Comparison of ENCODE assay signal across 19 mouse cellular contexts in genomic region chr6:38357603-38358252, GRCm38 (mm10). TPM values are rescaled to one million over a fixed set of nuclear protein-coding genes. Genes with fewer than 3 reads are reported as not detected.
DNase-seq lines count a peak whose midpoint lies in the region; ATAC-seq lines count a peak whose summit lies in the region.
"Had no signal": no experiment of that assay in that cellular context is flagged by ENCODE, and none has a peak within 500 bp of the region (broad histone marks: within the 10 kb centered on the region; RNA-seq: fewer than 3 reads in every experiment).

No protein-coding gene starts in this region.

- H3K4me1 ChIP-seq in liver, embryonic 13.5 days (replicated peaks) = peaks cover 65% of the 10 kb centered on the region

- peak; percentile 33 for DNase-seq in CD4-positive, CD25-positive, alpha-beta regulatory T cell, adult 2 months (ENCODE audit: low read depth, low spot score)
- no peak for DNase-seq in liver, embryonic 13.5 days
- no peak for DNase-seq in liver
- peak; percentile 41 for DNase-seq in R1 (ENCODE audit: low read depth, low spot score)
- DNase-seq in cerebellum, postnatal 14 days = no peak
- DNase-seq in adrenal gland, postnatal 10 days = no peak
- DNase-seq: adrenal gland, postnatal 14 days; B cell, adult 2 months; cerebellum, adult 18-20 months; cerebellum, adult 9-11 months; forebrain, postnatal 0 days; gastrocnemius, postnatal 14 days; heart, postnatal 14 days had no signal

- no peaks in the 10 kb centered on the region for H3K36me3 ChIP-seq in liver, embryonic 13.5 days
- H3K36me3 ChIP-seq: embryonic facial prominence, embryonic 10.5 days; hindbrain, embryonic 13.5 days had no signal

- peak overlapping the region; percentile 77; the same call in 1 of the 2 replicates for H3K27ac ChIP-seq in liver, embryonic 13.5 days
- H3K27ac ChIP-seq: embryonic facial prominence, embryonic 10.5 days; forebrain, embryonic 13.5 days; hindbrain, embryonic 13.5 days; hindbrain, postnatal 0 days had no signal

- 52% methylated on average over 5 of the region's 5 CpGs for WGBS in liver, embryonic 13.5 days (ENCODE audit: insufficient replicate concordance)

- no peak overlapping the region for H3K4me3 ChIP-seq in liver, embryonic 13.5 days (replicated peaks)
- H3K4me3 ChIP-seq: embryonic facial prominence, embryonic 10.5 days; forebrain, embryonic 13.5 days; hindbrain, embryonic 13.5 days had no signal

- no peak overlapping the region for H3K9ac ChIP-seq in liver, embryonic 13.5 days
- H3K9ac ChIP-seq: forebrain, embryonic 13.5 days; forebrain, postnatal 0 days; hindbrain, embryonic 13.5 days had no signal

- no peaks in the 10 kb centered on the region for H3K9me3 ChIP-seq in liver, embryonic 13.5 days (replicated peaks)
- H3K9me3 ChIP-seq: embryonic facial prominence, embryonic 10.5 days; forebrain, embryonic 13.5 days; hindbrain, embryonic 13.5 days had no signal

- H3K4me2 ChIP-seq in liver, embryonic 13.5 days = no peak overlapping the region
- H3K4me2 ChIP-seq: forebrain, embryonic 13.5 days; hindbrain, embryonic 13.5 days had no signal

- no peaks in the 10 kb centered on the region for H3K27me3 ChIP-seq in liver, embryonic 13.5 days
- H3K27me3 ChIP-seq: Patski had no signal

- no peak for ATAC-seq in CD4-positive, CD25-positive, alpha-beta regulatory T cell, adult 4 months
- ATAC-seq in liver, embryonic 13.5 days (ENCODE audit: low read depth) = no peak
- ATAC-seq: forebrain, embryonic 13.5 days; forebrain, postnatal 0 days; hindbrain, postnatal 0 days; Patski had no signal

RNA-seq across cellular contexts. Expression of gene Zc3hav1, which starts 3.3 kb away (rescaled TPM):
- polyA plus RNA-seq in CD4-positive, CD25-positive, alpha-beta regulatory T cell, adult 4 months (2017; shearing (Covaris generic)) = 100 to 1,000 TPM; 189 to 215 TPM
- polyA plus RNA-seq in liver, embryonic 13.5 days (2015; fragmentation: Nextera tagmentation; extraction: Ambion mirVana) = 24.6 and 25.8 TPM in 2 replicates
- 10 to 100 TPM; 36.1 to 42.0 TPM for total RNA-seq in adrenal gland, postnatal 10 days (2021)

RNA-seq across cellular contexts. Expression of gene Ttc26, which starts 23.5 kb away (rescaled TPM):
- polyA plus RNA-seq in CD4-positive, CD25-positive, alpha-beta regulatory T cell, adult 4 months (2017; shearing (Covaris generic)) = not detected
- polyA plus RNA-seq in liver, embryonic 13.5 days (2015; fragmentation: Nextera tagmentation; extraction: Ambion mirVana) = 0.70 and 0.74 TPM in 2 replicates
- total RNA-seq in adrenal gland, postnatal 10 days (2021) = 1 to 10 TPM; 2.9 to 3.2 TPM

RNA-seq across cellular contexts. Expression of gene Zc3hav1l, which starts 58.7 kb away (rescaled TPM):
- polyA plus RNA-seq in CD4-positive, CD25-positive, alpha-beta regulatory T cell, adult 4 months (2017; shearing (Covaris generic)) = under 1 TPM; 0.38 to 0.55 TPM
- 1.6 and 2.1 TPM in 2 replicates for polyA plus RNA-seq in liver, embryonic 13.5 days (2015; fragmentation: Nextera tagmentation; extraction: Ambion mirVana)
- 1 to 10 TPM; 4.3 to 6.0 TPM for total RNA-seq in adrenal gland, postnatal 10 days (2021)

Comparison
In these comparisons a context has a peak if more than half of its experiments do, and no peak if none do; other contexts are left out.
1. DNase-seq: peak in CD4-positive, CD25-positive, alpha-beta regulatory T cell, adult 2 months (single experiment) and R1 (single experiment); none in liver, embryonic 13.5 days (single experiment), liver (single experiment), cerebellum, postnatal 14 days (0 of 2) and adrenal gland, postnatal 10 days (single experiment).